Mouse (Mus musculus) thymus, postnatal 25 days (tissue): ENCODE measurements at regions not wholly inside any gene's neighbourhood (a gene's known extent, or its start where the extent isn't known, plus 50 kb on each side); places are given as distances from the start of the nearest gene placed in this dataset.
"Not testable (repeated sequence)": the region's sequence is repeated elsewhere in the genome, so short reads cannot be mapped to it uniquely, and the experiment has no call there.

Source experiments
- DNase-seq: peaks from one replicate; pipeline ENCODE4 v3.0.0; 2022

GRCm38 (mm10) chr13:69129056-69129620, 129.8 kb upstream of the Adcy2 start:
- no peak for DNase-seq

- DNase-seq: no peak
These were observed 128.2 kb upstream of the Adcy2 start for GRCm38 (mm10) chr13:69127522-69127921.

- DNase-seq: not testable (repeated sequence)
These were observed 119.4 kb upstream of the Adcy2 start for GRCm38 (mm10) chr13:69118743-69119142.

GRCm38 (mm10) chr13:69109168-69109567, 109.8 kb upstream of the Adcy2 start:
- DNase-seq: no peak

- DNase-seq: peak; percentile 1
These were observed 87.3 kb upstream of the Adcy2 start for GRCm38 (mm10) chr13:69086613-69087012.

GRCm38 (mm10) chr13:69070336-69070735, 71.0 kb upstream of the Adcy2 start:
- DNase-seq: no peak

GRCm38 (mm10) chr13:69069817-69070216, 70.5 kb upstream of the Adcy2 start:
- DNase-seq: no peak

- DNase-seq: no peak
These were observed 67.3 kb upstream of the Adcy2 start for GRCm38 (mm10) chr13:69066636-69067035.

- DNase-seq: no peak
These were observed 65.9 kb upstream of the Adcy2 start for GRCm38 (mm10) chr13:69065285-69065684.

GRCm38 (mm10) chr13:69062692-69063233, 63.4 kb upstream of the Adcy2 start:
- DNase-seq: no peak

- no peak for DNase-seq
These were observed 62.1 kb upstream of the Adcy2 start for GRCm38 (mm10) chr13:69061436-69061835.
